Mouse (Mus musculus) spleen, postnatal 10 days (tissue): Measurements from ENCODE around the gene Cramp1l.
"Not testable (repeated sequence)": the region's sequence is repeated elsewhere in the genome, so short reads cannot be mapped to it uniquely, and the experiment has no call there.

Source experiments
- DNase-seq, 2 experiments: peaks; one replicate each; pipeline ENCODE4 v3.0.0; 2021 to 2022; ENCODE audit warnings: low spot score in 2 of 2

Cramp1l gene

DNA sequence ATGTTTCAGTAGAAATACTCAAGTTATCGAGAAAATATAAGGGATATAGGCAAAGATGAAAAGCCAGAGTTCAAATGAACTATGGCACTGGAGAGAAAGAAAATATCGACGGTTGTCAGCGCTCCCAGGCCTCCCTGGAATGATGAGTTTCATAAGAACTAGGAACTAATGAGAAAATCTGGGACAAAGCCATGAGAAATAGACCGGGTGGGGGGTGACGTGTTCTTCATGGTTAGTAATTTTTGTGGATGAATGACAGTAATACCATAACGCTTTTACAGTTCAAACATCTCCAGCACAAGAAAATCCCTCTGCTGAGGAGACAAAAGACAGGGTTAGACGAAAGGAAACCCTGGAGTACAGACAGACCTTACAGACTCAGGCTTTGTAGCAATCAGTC, 56.2 kb downstream of the Cramp1l start:
- no peak for DNase-seq

GRCm38 (mm10) chr17:24953291-24953690, 62.3 kb downstream of the Cramp1l start:
- DNase-seq = no peak

DNA sequence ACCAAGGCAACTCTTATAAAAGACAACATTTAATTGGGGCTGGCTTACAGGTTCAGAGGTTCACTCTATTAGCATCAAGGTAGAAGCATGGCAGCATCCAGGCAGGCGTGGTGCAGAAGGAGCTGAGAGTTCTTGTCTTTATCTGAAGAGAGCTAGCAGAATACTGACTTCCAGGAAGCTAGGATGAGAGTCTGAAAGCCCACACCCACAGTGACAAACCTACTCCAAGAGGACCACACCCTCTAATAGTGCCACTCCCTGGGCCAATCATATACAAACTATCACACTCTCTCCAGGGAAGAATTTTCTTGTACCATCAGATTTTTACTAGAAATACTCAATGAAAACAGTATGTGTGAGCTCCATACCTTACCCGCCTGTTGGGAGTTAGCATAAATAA, 64.9 kb downstream of the Cramp1l start:
- no peak for DNase-seq

GRCm38 (mm10) chr17:24948204-24948603, 67.4 kb downstream of the Cramp1l start:
- DNase-seq = no peak

- DNase-seq = not testable (repeated sequence)
These were observed 72.0 kb downstream of the Cramp1l start for GRCm38 (mm10) chr17:24943589-24943988.

DNA sequence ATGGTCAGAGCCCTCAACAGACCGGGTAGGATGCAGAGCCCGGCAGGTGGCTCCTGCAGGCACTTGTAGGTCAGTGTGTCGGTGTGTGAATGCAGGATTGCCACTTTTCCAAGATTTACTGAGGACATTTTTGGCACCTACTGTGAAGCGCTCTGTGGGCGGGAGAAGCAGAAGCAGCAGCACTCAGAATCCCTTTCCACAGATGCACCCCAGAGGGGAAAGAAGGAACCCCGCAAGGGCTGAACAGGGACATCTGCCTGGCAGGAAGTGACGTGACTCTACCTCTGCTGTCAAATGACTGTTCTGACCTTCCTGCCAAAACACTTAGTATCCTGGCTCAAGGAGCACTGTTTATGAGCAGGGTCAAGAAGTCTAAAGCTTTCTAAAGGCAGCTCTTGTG, 72.6 kb downstream of the Cramp1l start:
- no peak for DNase-seq

- peak; percentile 29 to 60 for DNase-seq
These were observed 73.1 kb downstream of the Cramp1l start for GRCm38 (mm10) chr17:24942453-24942852.

DNA sequence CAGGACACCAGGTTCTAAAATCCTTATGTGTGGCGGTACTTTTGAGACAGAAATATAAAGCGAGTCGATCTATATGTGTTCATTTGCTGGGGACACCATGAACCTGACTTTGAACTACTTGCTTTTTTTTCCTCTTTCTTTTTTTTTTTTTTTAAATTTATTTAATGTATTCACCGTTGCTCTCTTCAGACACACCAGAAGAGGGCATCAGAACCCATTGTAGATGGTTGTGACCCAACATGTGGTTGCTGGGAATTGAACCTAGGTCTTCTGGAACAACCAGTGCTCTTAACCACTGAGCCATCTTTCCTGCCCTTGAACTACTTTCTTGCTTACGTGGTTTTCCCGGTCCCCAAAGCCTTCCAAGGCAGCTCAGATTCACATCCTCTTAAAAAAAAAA, 78.3 kb downstream of the Cramp1l start:
- DNase-seq = no peak

DNA sequence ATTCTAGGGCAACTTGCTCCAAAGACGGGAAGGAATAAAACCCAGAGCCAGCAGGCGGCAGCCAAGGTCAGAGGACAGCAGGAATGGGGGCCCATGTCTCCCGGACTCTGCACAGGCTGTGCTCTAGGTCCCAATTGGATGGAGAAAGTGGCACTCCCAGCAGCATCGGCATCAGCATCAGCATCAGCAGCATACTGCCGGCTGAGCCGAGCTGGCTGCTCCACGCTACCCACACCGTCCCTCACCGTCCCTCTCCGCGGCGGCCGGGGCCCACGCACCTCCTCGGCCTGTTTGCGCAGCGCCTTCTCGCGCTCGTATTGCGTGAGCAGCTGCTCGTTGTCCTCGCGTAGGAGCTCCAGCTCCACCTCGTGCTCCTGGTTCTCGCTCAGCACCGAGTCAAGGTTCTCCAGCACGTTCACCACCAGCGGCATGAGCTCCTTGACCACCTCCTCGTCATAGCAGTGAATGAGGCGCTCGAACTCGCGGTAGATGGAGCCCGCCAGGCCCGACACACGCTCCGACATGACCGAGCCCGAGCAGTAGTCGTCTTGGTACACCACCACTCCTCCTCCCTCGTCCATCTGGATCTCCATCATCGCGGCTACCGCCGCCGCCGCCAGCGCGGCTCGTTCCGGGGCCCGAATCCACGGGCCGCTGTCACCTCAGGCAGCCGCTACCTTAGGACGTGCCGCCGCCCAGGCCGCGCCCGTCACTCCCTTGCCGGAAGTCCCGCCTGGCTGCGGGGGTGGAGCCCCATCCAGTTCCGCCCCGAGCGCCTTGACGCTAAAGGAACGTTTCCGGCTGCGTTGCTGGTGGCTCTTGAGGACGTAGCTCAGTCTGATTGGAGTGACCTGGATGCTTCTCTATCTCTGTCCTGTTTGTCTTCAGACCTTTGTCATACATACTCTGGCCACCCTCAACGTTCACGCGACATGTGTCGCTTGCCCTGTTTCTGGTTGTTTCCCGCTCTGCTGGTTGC, 79.0 kb downstream of the Cramp1l start, which contains the start of gene Mapk8ip3:
Gene Mapk8ip3, minus strand, starts transcription at position 719 of the 979 bp plus-strand sequence.
- DNase-seq = peak; percentile 94 to 97

GRCm38 (mm10) chr17:24935666-24936065, 79.9 kb downstream of the Cramp1l start:
- no peak for DNase-seq

- DNase-seq = no peak
These were observed 80.7 kb downstream of the Cramp1l start for GRCm38 (mm10) chr17:24934926-24935325.

DNA sequence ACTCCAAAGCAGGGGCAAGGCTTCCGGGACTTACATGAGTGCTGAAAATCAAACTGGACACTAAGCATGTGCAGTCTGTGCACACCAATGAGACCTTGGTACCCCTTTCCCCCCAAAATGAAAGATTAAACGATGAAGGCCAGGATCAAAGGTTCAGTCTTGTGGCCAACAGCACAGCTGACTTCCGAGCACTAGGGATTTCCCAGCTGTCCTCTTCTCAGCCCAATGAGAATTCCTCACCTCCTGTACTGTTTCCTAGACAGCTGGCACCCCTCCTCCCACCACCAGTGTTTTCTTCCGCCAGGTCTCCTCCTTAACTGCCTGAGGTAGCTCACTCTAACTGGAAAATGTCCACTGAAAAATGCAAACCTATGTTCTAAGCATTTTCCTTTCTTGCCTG, 82.4 kb downstream of the Cramp1l start:
- no peak for DNase-seq

DNA sequence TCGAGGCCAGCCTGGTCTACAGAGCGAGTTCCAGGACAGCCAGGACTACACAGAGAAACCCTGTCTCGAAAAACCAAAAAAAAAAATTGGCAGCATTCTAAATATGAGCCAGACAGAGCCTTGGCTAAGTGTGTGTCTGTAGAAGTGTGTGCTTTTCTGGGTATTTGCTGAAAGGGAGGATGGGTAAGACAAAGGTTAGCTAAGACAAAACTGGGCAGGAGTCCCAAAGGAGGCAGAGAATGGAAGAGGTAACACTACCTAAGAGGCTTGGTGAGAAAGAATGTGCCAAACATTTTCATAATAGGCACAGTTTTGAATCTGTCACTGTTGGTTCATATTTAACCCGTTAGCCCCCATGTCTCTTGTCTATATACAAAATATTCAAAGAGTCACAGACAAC, 83.2 kb downstream of the Cramp1l start:
- DNase-seq = no peak

DNA sequence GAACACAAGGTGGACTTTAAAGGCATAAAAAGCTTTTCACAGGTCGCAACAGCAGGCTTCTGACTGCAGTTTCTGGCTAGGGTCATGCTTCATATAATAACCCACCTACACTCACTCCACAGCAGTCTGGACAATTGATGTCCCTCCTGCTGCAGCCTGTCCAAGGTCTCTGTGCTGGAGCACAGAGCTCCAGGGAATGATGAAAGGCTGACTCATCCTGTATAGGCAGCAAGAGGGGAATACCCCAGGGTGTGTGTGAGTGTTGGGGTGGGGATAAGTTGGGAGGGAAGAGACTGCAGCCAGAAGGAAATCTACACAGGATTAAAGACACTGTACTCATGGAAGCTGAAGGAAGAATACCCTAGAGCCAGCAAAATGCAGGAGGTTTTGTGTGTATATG, 86.1 kb downstream of the Cramp1l start:
- no peak for DNase-seq

DNA sequence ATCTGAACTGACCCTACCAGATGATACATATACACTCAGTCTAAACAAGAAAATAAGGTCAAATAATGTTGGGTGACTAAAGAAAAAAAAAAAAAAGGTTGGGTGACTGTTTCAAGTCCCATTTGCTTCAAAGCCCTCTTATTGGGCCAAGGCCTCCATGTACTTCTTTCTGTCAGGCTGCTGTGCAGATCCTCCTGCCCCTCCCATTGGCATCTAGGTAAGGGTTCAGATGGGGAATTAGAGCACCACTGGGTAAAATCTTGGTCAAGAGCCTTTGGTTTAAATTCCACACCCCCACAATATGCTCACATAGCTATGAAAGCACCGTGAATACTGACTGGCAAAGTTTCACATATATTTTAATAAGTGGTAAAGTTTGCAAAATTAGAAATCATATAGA, 92.3 kb downstream of the Cramp1l start:
- no peak for DNase-seq

- DNase-seq = no peak
These were observed 101.6 kb downstream of the Cramp1l start for GRCm38 (mm10) chr17:24913984-24914383.
